20 mouse cellular contexts compared by ENCODE assay signal in the genomic region with DNA sequence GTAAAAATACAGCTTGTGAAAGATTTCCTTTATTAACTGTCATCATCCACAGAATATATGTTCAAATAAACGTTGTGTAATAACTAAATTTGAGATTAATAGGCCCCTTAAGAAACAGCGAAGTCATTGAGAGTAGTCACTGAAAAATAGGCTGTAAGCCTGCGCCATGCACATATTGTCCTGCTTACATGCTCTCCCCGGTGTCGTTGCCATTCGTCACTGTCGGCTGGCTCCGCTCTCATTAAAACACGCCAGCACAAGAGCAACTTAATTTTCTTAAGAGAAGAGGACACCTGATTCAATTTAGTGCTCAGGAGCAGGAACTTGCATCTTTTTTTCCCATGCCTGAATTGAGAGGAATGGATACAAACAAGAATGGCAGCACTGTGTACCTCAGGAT.
DNase-seq lines count a peak whose midpoint lies in the region; ATAC-seq lines count a peak whose summit lies in the region.
"Had no signal": no experiment of that assay in that cellular context is flagged by ENCODE, and none has a peak within 500 bp of the region (broad histone marks: within the 10 kb centered on the region; RNA-seq: fewer than 3 reads in every experiment).

No protein-coding gene starts in this region.

- H3K4me2 ChIP-seq in midbrain, embryonic 16.5 days (ENCODE audit: low read length), result no peak overlapping the region
- no peak overlapping the region for H3K4me2 ChIP-seq in midbrain, embryonic 13.5 days (replicated peaks)
- H3K4me2 ChIP-seq in hindbrain, embryonic 15.5 days, result 0 out of 2 replicates have a peak overlapping the region, but pooled peaks have one; percentile 1
- H3K4me2 ChIP-seq in neural tube, embryonic 14.5 days (ENCODE audit: low read depth, low read length), result peak overlapping the region; percentile 26; the same call in 1 of the 2 replicates
- H3K4me2 ChIP-seq in forebrain, embryonic 15.5 days (replicated peaks), result no peak overlapping the region
- H3K4me2 ChIP-seq: heart, embryonic 15.5 days; kidney, embryonic 15.5 days; limb, embryonic 13.5 days; liver, embryonic 15.5 days had no signal

- H3K27ac ChIP-seq in midbrain, embryonic 16.5 days (ENCODE audit: low read length), result no peak overlapping the region
- H3K27ac ChIP-seq in midbrain, embryonic 13.5 days, result no peak overlapping the region
- H3K27ac ChIP-seq in hindbrain, embryonic 15.5 days (replicated peaks), result no peak overlapping the region
- H3K27ac ChIP-seq in neural tube, embryonic 14.5 days (ENCODE audit: low read depth, low read length), result no peak overlapping the region; the same call in 1 of the 2 replicates
- no peak overlapping the region for H3K27ac ChIP-seq in forebrain, embryonic 15.5 days (replicated peaks)
- H3K27ac ChIP-seq: heart, embryonic 15.5 days; kidney, embryonic 15.5 days; limb, embryonic 13.5 days; liver, embryonic 15.5 days had no signal

- H3K9me3 ChIP-seq in midbrain, embryonic 16.5 days (replicated peaks; ENCODE audit: control insufficient read depth, low read length, poor library complexity, severe bottlenecking), result no peaks in the 10 kb centered on the region
- no peaks in the 10 kb centered on the region for H3K9me3 ChIP-seq in midbrain, embryonic 13.5 days
- H3K9me3 ChIP-seq in hindbrain, embryonic 15.5 days, result no peaks in the 10 kb centered on the region
- no peaks in the 10 kb centered on the region for H3K9me3 ChIP-seq in neural tube, embryonic 14.5 days (ENCODE audit: control insufficient read depth, low read length)
- H3K9me3 ChIP-seq in forebrain, embryonic 15.5 days, result no peaks in the 10 kb centered on the region
- H3K9me3 ChIP-seq: heart, embryonic 15.5 days; kidney, embryonic 15.5 days; limb, embryonic 13.5 days; liver, embryonic 15.5 days had no signal

- peak; percentile 29 for DNase-seq in embryo, embryonic 11 days
- DNase-seq in layer of hippocampus, adult 9-11 months, result no peak
- DNase-seq: adrenal gland, postnatal 25 days; cerebellum, adult 2 months; gastrocnemius, postnatal 14 days; heart, postnatal 4 days; midbrain, embryonic 14.5 days; spleen, adult 18-20 months; thymus, adult 2 months had no signal

- 58% methylated on average over 9 of the region's 9 CpGs for WGBS in midbrain, embryonic 16.5 days
- 52% methylated on average over 9 of the region's 9 CpGs for WGBS in midbrain, embryonic 13.5 days
- 25% methylated on average over 9 of the region's 9 CpGs for WGBS in hindbrain, embryonic 15.5 days
- 12% methylated on average over 9 of the region's 9 CpGs for WGBS in neural tube, embryonic 14.5 days
- WGBS in forebrain, embryonic 15.5 days, result 31% methylated on average over 9 of the region's 9 CpGs

- H3K27me3 ChIP-seq in midbrain, embryonic 16.5 days (ENCODE audit: control insufficient read depth, insufficient read depth, low read depth, low read length), result no peaks in the 10 kb centered on the region
- no peaks in the 10 kb centered on the region for H3K27me3 ChIP-seq in midbrain, embryonic 13.5 days
- H3K27me3 ChIP-seq in hindbrain, embryonic 15.5 days, result no peaks in the 10 kb centered on the region
- H3K27me3 ChIP-seq in neural tube, embryonic 14.5 days (ENCODE audit: control insufficient read depth, insufficient read depth, low read length), result no peaks in the 10 kb centered on the region
- H3K27me3 ChIP-seq in forebrain, embryonic 15.5 days, result no peaks in the 10 kb centered on the region
- H3K27me3 ChIP-seq: CH12.LX; heart, embryonic 15.5 days; kidney, embryonic 15.5 days; limb, embryonic 13.5 days; liver, embryonic 15.5 days had no signal

- no peak for ATAC-seq in midbrain, embryonic 16.5 days
- no peak for ATAC-seq in midbrain, embryonic 13.5 days
- ATAC-seq in hindbrain, embryonic 15.5 days (ENCODE audit: low FRiP score, low read depth), result 0 out of 2 replicates have a peak, but pooled peaks have one; percentile 69
- peak; percentile 65 for ATAC-seq in neural tube, embryonic 14.5 days (ENCODE audit: low read depth)
- ATAC-seq in forebrain, embryonic 15.5 days (replicated peaks), result no peak
- ATAC-seq: intestine, embryonic 16.5 days had no signal

- no peaks in the 10 kb centered on the region for H3K36me3 ChIP-seq in midbrain, embryonic 16.5 days (ENCODE audit: control insufficient read depth, insufficient read depth, low read length)
- H3K36me3 ChIP-seq in midbrain, embryonic 13.5 days, result no peaks in the 10 kb centered on the region
- H3K36me3 ChIP-seq in hindbrain, embryonic 15.5 days, result no peaks in the 10 kb centered on the region
- H3K36me3 ChIP-seq in neural tube, embryonic 14.5 days (ENCODE audit: control insufficient read depth, insufficient read depth, low read length), result no peaks in the 10 kb centered on the region
- no peaks in the 10 kb centered on the region for H3K36me3 ChIP-seq in forebrain, embryonic 15.5 days
- H3K36me3 ChIP-seq: heart, embryonic 15.5 days; kidney, embryonic 15.5 days; limb, embryonic 13.5 days; liver, embryonic 15.5 days had no signal

- peaks cover 10% of the 10 kb centered on the region for H3K4me1 ChIP-seq in midbrain, embryonic 16.5 days (ENCODE audit: control insufficient read depth, insufficient read depth, low read length)
- peaks cover 18% of the 10 kb centered on the region for H3K4me1 ChIP-seq in midbrain, embryonic 13.5 days (replicated peaks)
- peaks cover 16% of the 10 kb centered on the region for H3K4me1 ChIP-seq in hindbrain, embryonic 15.5 days (replicated peaks)
- H3K4me1 ChIP-seq in neural tube, embryonic 14.5 days (ENCODE audit: control insufficient read depth, insufficient read depth, low read length), result peaks cover 18% of the 10 kb centered on the region
- peaks cover 4% of the 10 kb centered on the region; the same call in 1 of the 2 replicates for H3K4me1 ChIP-seq in forebrain, embryonic 15.5 days
- H3K4me1 ChIP-seq: heart, embryonic 15.5 days had no signal

- no peak overlapping the region for H3K4me3 ChIP-seq in midbrain, embryonic 16.5 days (ENCODE audit: low read depth, low read length)
- H3K4me3 ChIP-seq in midbrain, embryonic 13.5 days (replicated peaks), result no peak overlapping the region
- no peak overlapping the region for H3K4me3 ChIP-seq in hindbrain, embryonic 15.5 days
- no peak overlapping the region for H3K4me3 ChIP-seq in neural tube, embryonic 14.5 days (ENCODE audit: low read depth, low read length)
- no peak overlapping the region for H3K4me3 ChIP-seq in forebrain, embryonic 15.5 days
- H3K4me3 ChIP-seq: heart, embryonic 15.5 days; kidney, embryonic 15.5 days; limb, embryonic 13.5 days; liver, embryonic 15.5 days had no signal

- H3K9ac ChIP-seq in midbrain, embryonic 16.5 days (ENCODE audit: low read depth, low read length), result peak overlapping the region; percentile 30; the same call in 1 of the 2 replicates
- no peak overlapping the region for H3K9ac ChIP-seq in midbrain, embryonic 13.5 days (replicated peaks)
- H3K9ac ChIP-seq in hindbrain, embryonic 15.5 days, result no peak overlapping the region
- no peak overlapping the region for H3K9ac ChIP-seq in neural tube, embryonic 14.5 days (replicated peaks; ENCODE audit: low read depth, low read length)
- no peak overlapping the region for H3K9ac ChIP-seq in forebrain, embryonic 15.5 days (replicated peaks)
- H3K9ac ChIP-seq: heart, embryonic 15.5 days; kidney, embryonic 15.5 days; limb, embryonic 13.5 days; liver, embryonic 15.5 days had no signal

Comparison
In these comparisons a context has a peak if more than half of its experiments do, and no peak if none do; other contexts are left out.
1. ATAC-seq: peak in hindbrain, embryonic 15.5 days (single experiment) and neural tube, embryonic 14.5 days (single experiment); none in midbrain, embryonic 16.5 days (single experiment), midbrain, embryonic 13.5 days (single experiment) and forebrain, embryonic 15.5 days (single experiment).
2. H3K4me2 ChIP-seq: peak in hindbrain, embryonic 15.5 days (single experiment) and neural tube, embryonic 14.5 days (single experiment); none in midbrain, embryonic 16.5 days (single experiment), midbrain, embryonic 13.5 days (single experiment) and forebrain, embryonic 15.5 days (single experiment).